Mouse (Mus musculus) embryonic fibroblast, embryonic 13.5 days (primary cell): ENCODE measurements at regions not wholly inside any gene's neighbourhood (a gene's known extent, or its start where the extent isn't known, plus 50 kb on each side); places are given as distances from the start of the nearest gene placed in this dataset.

Experiments
- CTCF ChIP-seq: IDR thresholded peaks from 2 replicates; pipeline ENCODE4 v1.5.1; 2011; ENCODE audit warnings: mild to moderate bottlenecking, control low read depth, low read length, moderate library complexity, borderline replicate concordance; ENCODE audit not compliant: insufficient read depth
- POLR2A ChIP-seq: IDR thresholded peaks from 2 replicates; pipeline ENCODE4 v1.6.1; 2011; ENCODE audit warnings: low read depth, mild to moderate bottlenecking, control low read depth, low read length, moderate library complexity

- TF ChIP-seq CTCF (no peak), POLR2A (no peak)
Measured at GRCm38 (mm10) chr17:84859916-84860315, 69.3 kb upstream of the Lrpprc start.
